Mouse (Mus musculus) bone marrow macrophage, adult 2 months (primary cell): ENCODE data around the gene Slc45a2. TPM values are rescaled to one million over a fixed set of nuclear protein-coding genes. Genes with fewer than 3 reads are reported as not detected.

ENCODE experiments used
- H3K27ac ChIP-seq: 2 replicates; pipeline ENCODE4 v1.5.1; 2012; ENCODE audit warnings: low read depth, low read length; ENCODE audit not compliant: insufficient read depth
- H3K4me1 ChIP-seq: 2 replicates; pipeline ENCODE4 v1.6.1; 2012; ENCODE audit warnings: low read length; ENCODE audit not compliant: control insufficient read depth, insufficient read depth
- H3K4me3 ChIP-seq: 2 replicates; pipeline ENCODE4 v1.5.1; 2012; ENCODE audit warnings: mild to moderate bottlenecking, low read length, moderate library complexity; ENCODE audit not compliant: insufficient read depth
- CTCF ChIP-seq: IDR thresholded peaks from 2 replicates; pipeline ENCODE4 v1.5.1; 2012; ENCODE audit warnings: low read depth, mild to moderate bottlenecking, low read length, moderate library complexity
- POLR2A ChIP-seq: IDR thresholded peaks from 2 replicates; pipeline ENCODE4 v1.6.1; 2012; ENCODE audit warnings: mild to moderate bottlenecking, low read depth, low read length, borderline replicate concordance
- polyA plus RNA-seq: library from polyadenylated mRNA; stranded (reverse); fragments of >200 nt; gene quantifications from 2 replicates; pipeline ENCODE4 v1.2.4, GENCODE M21; 2012; ENCODE audit not compliant: missing spikeins, insufficient read depth, insufficient read length

Gene Slc45a2
- polyA plus RNA-seq = not detected in 2 replicates

DNA sequence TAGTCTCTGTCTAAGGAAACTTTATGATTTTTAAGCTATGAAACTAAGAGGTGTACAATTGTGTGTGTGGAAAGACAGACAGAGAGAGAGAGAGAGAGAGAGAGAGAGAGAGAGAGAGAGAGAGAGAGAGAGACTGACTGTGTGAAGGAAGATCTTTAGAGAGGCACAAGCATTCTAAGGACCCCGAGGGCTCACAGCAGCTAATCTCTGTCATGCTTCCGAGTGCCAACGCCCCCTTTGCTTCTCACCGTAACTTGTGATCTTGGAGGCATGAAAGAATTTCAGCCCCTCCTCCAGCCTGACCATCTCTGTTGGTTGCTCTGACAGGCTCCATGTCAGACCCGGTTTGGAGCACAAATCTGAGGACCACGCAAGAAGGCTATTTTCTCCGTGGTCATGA lies at the start of gene Slc45a2:
Gene Slc45a2, plus strand, starts transcription at position 301 of the 400 bp plus-strand sequence.
- no peak for TF ChIP-seq POLR2A
- TF ChIP-seq CTCF = no peak
- Histone ChIP-seq H3K4me3 (no peak within 1 kb of the TSS), H3K27ac (no peak within 1 kb of the TSS), H3K4me1 (no peaks in the 10 kb centered on the region)

DNA sequence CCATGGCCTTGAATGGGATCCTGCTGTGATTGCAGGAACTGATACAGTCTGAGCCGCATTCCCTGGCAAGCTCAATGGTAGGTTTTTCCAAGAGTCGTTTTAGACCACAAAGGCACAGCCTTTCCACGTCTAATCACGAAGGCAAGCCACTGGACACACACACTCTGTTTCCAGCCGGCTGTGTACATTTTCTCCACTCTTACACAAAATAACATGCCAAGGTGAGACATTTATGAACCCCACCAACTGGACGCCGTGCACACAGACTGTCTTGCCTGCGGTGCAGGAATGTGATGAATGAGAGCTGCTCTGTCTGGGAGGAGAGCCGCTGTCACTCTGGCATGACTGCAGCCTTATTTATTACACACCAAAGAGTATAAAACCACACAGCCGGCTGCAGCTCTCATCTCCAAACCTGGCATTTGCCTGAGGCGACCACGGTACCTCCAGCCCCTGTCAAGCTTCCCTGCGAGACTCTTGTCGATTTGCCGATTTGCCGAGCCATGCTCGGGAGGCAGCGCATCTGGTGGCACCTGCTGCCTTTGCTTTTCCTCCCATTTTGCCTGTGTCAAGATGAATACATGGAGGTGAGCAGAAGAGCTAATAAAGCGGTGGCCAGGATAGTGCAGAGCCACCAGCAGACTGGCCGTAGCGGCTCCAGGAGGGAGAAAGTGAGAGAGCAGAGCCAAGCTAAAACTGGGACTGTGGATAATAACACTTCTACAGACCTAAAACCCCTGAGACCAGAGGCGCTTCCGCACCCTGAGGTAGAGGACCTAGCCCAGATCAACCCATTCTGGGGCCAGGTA lies 48.4 kb upstream of the Slc45a2 start, which contains the start of gene C1qtnf3:
Gene C1qtnf3, plus strand, starts transcription at position 382 of the 809 bp plus-strand sequence.
- no peak for TF ChIP-seq POLR2A
- TF ChIP-seq CTCF = no peak
- Histone ChIP-seq H3K4me3 (no peak within 1 kb of the TSS), H3K27ac (no peak within 1 kb of the TSS)

DNA sequence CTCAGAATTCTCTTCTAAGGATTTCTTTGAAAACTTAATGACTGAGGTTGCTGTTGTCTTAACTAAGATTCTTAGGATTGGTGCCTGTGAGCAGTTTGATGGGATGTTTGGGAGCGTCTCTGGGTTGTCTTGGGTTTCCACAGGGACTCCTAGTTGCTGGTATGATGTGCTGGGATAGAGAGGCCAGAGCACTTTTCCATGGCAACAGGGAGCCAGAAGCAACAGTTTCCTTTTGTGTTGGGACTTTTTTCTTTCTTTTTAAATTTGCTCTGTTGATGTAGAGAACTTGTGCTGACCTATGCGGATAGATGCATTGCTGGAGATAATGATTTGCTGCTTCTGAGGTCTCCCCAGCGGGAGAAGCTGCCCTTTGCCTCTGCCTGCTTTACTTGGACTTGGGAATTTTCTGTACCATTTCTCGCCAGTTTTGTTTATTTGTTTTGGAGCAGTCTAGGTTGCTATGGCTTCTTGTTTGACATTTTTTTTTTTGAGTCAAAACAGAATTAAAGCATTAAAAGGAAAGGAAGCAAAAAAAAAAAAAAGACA lies 47.7 kb upstream of the Slc45a2 start:
- Histone ChIP-seq H3K4me3 (no peak overlapping the region), H3K4me1 (peaks cover 3% of the 10 kb centered on the region; the same call in 1 of the 2 replicates), H3K27ac (no peak overlapping the region)
- no peak for TF ChIP-seq POLR2A
- TF ChIP-seq CTCF = no peak

More for the DNA sequence above, 48.4 kb upstream of the Slc45a2 start, which contains the start of gene C1qtnf3:
- peaks cover 3% of the 10 kb centered on the region; the same call in 1 of the 2 replicates for H3K4me1 ChIP-seq

DNA sequence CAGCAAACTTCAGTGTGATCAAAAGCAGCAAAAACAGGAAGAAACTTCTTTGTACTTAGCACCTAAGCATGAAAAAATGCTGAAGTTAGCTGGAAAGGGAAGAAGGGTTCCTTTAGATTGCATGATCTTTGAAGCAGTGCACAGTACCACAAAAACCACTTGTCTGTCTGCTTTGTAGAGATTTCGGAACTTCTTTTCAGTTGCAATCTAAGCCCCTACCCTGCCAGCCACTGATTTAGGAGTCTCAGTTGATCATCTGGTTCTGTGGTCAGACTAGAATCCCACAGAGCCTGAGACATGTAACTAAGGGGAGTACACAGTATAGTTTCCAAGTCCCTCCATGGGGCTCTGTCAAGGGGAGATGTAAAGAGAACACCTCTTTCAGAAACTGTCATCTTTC lies 47.1 kb upstream of the Slc45a2 start:
- TF ChIP-seq POLR2A = no peak
- no peak for TF ChIP-seq CTCF
- H3K4me1 ChIP-seq = peaks cover 3% of the 10 kb centered on the region; the same call in 1 of the 2 replicates
- H3K4me3 ChIP-seq = no peak overlapping the region
- no peak overlapping the region for H3K27ac ChIP-seq

DNA sequence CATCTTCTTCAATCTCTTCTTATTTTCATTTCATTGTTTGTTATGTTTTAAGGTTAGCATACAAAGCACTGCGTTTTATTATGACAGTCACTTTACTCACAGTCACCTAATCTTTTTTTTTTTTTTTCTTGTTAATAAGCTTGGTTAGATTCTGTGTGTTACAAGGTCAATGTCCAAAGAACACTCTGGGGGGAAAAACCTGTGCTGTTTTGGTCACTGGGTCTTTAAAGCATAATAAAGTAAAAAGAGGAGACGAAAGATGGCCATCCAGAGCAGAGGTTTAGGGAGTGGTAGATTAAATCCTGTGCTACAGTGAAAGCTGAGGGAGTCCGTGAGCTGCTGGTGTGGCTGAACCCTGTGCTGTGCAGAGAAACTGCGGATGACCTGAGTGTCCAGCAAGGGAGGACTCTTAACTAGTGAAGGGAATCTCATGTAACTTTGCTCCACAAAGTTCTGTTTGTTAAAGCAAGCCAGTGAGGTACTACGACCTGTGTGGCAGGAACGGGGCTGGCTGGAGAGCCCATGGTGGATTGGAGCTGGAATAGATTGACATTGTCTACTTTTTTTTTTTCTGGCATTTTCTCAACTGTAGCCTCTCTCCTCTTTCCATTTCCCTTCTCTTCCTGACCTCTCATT lies 46.0 kb upstream of the Slc45a2 start:
- TF ChIP-seq POLR2A (no peak), CTCF (no peak)
- no peak overlapping the region for H3K27ac ChIP-seq
- peaks cover 3% of the 10 kb centered on the region; the same call in 1 of the 2 replicates for H3K4me1 ChIP-seq
- H3K4me3 ChIP-seq = no peak overlapping the region

DNA sequence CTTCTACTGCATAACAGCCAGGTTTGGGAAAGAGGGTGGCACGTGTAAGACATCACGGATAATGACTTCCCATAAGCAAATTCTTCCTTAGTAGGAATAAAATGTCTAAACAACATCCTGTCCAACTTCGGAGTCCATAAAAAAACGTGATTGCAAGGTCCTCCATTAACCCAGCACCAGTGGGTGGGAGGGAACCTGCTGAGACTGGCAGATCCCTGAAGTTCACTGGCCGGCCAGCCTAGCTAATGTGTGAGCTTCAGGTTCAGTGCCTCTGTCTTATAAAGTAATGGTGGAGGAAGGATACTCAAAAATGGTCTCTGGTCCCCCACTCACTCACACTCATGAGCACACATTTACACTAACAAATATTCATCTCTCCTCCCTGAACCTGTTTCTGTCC lies 45.4 kb upstream of the Slc45a2 start:
- H3K4me3 ChIP-seq = no peak overlapping the region
- no peak overlapping the region for H3K27ac ChIP-seq
- peaks cover 3% of the 10 kb centered on the region; the same call in 1 of the 2 replicates for H3K4me1 ChIP-seq
- TF ChIP-seq CTCF (no peak), POLR2A (no peak)

DNA sequence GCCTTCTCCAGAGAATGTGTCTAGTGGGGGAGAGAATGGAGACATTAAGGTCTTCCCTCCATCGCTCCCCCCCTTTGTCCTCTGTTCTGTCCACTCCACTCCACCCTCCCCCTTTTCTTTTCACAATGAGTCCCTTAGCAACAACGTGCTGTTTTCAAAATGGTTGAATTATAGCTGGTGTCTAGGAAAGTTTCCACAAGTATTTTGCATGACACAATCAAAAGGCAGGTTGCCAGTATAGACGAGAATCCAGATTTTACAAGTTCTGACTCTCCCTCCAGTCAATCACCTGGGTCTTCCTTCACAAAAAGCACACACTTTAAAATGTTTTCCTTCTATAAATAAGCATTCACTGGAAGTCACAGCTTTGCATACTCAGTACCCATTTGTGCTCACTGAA lies 43.8 kb upstream of the Slc45a2 start:
- Histone ChIP-seq H3K4me3 (no peak overlapping the region), H3K4me1 (peaks cover 3% of the 10 kb centered on the region; the same call in 1 of the 2 replicates), H3K27ac (no peak overlapping the region)
- no peak for TF ChIP-seq POLR2A
- TF ChIP-seq CTCF = no peak

DNA sequence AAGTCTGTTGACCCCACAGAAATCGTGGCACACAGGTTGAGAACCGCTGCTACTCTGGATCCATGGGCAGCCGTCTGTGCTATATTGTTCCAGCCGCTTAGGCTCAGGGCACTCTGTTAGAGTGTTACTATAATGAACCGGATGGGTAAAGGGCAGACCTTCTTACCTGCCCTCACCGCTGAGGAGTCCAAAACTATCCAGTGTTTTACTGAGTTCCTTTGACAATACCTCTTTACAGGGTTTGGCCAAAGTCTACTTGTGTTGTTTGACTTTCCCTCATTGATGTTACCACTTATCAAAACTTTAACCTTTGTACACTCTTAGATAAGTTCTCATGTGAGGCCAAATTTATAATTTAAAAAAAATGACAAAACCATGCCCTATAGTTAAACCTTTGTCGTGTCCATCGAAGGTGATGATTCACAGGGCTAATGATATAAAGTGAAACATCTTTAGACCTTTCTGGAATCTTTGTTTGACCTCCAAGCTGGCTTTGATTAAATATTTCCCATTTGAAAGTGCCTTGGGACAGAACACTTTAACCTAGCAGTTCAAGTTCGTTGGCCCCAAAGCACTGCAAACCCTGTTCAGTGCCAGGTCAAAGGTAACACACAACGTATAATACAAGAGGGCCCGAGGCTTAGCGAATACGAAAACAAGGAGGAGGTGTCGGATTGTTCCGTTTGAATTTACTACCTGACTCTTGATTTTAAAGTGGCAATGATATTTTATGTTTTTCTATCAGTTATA lies 41.1 kb upstream of the Slc45a2 start:
- no peak overlapping the region for H3K27ac ChIP-seq
- H3K4me3 ChIP-seq = no peak overlapping the region
- TF ChIP-seq POLR2A (no peak), CTCF (no peak)
- H3K4me1 ChIP-seq = no peaks in the 10 kb centered on the region

DNA sequence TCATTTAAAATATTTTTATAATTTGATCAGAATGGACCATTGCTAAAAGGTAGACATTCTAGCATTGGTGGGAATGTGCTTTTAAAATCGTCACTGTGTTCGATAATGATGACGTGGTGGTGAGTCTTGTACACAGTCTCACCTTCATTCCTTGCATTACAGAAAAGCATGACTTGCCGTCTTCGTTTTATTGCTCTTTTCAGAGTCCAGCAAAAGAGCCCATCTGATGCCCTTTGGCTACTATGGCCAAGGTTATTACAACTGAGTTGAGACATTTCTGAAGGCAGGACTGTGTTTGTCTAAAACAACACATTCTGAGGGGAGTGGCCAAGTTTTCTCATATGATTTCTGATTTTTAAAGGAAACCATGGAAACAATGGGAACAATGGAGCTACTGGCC lies 40.3 kb upstream of the Slc45a2 start:
- TF ChIP-seq POLR2A (no peak), CTCF (no peak)
- Histone ChIP-seq H3K27ac (no peak overlapping the region), H3K4me1 (no peaks in the 10 kb centered on the region), H3K4me3 (no peak overlapping the region)
